Mouse (Mus musculus) ZHBTc4 (cell line): ENCODE data around the gene Coro1c.
A peak's percentile ranks its signal among the peaks of the same experiment; 100 is the strongest.

Experiments
- DNase-seq: peaks from one replicate; pipeline ENCODE4 v3.0.0-alpha.2; 2011; ENCODE audit warnings: low read depth, low spot score

The Coro1c gene

GRCm38 (mm10) chr5:113797149-113797882, 111.2 kb downstream of the Coro1c start:
- no peak for DNase-seq

GRCm38 (mm10) chr5:113796401-113797148, 112.0 kb downstream of the Coro1c start:
- DNase-seq, result peak; percentile 47
